Mouse (Mus musculus): ENCODE results near the gene Rnf151. TPM values are rescaled to one million over a fixed set of nuclear protein-coding genes. Genes with fewer than 3 reads are reported as not detected.

Rnf151 gene
- polyA plus RNA-seq, 1 experiment from 2014 or later = not detected

DNA sequence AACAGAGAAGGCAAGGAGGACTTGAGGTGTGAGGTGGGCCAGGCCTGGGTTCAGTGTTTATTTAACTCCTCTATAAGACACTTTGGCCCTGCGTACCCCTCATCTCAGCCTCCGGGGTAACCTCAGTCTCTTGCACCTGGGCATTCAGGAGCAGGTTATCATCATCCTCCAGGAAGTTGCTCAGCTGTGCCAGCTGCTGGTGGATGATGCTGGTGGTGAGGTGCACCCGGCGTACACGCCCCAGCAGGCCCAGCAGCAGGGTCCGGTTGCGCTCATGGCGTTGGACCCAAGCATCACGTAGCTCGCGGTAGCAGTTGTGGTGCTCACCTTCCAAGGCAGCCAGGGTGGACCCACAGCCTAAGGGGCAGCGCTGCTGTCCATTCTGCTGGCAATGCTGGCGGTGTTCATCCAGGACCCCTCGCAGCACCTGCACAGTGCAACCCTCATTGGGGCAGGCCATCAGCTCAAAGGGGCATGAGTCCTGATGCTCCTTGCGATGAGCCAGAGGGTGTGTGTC is 1.6 kb downstream of the Rnf151 start:
- no peak overlapping the region for H3K27ac ChIP-seq (ENCODE audit: low read depth, low read length)

GRCm38 (mm10) chr17:24715556-24715955 is 2.3 kb downstream of the Rnf151 start:
- Histone ChIP-seq H3K4me3 (ENCODE audit: low read depth, low read length) (no peak overlapping the region), H3K36me3 (ENCODE audit: control insufficient read depth, insufficient read depth, low read length) (0 out of 2 replicates have a peak, but pooled peaks cover 4% of the 10 kb centered on the region), H3K27ac (ENCODE audit: low read depth, low read length) (no peak overlapping the region), H3K27me3 (ENCODE audit: control insufficient read depth, insufficient read depth, low read length) (no peaks in the 10 kb centered on the region), H3K9ac (replicated peaks; ENCODE audit: low read depth, low read length) (no peak overlapping the region), H3K4me2 (ENCODE audit: low read depth, low read length) (no peak overlapping the region), H3K4me1 (ENCODE audit: control insufficient read depth, insufficient read depth, low read length) (peaks cover 5% of the 10 kb centered on the region; the same call in 1 of the 2 replicates), H3K9me3 (ENCODE audit: control insufficient read depth, low read length) (no peaks in the 10 kb centered on the region)
- no peak for ATAC-seq (ENCODE audit: low read depth)
- WGBS = 50% methylated on average over 6 of the region's 6 CpGs

More for the DNA sequence above, 1.6 kb downstream of the Rnf151 start:
- Histone ChIP-seq H3K9ac (replicated peaks; ENCODE audit: low read depth, low read length) (no peak overlapping the region), H3K27me3 (ENCODE audit: control insufficient read depth, insufficient read depth, low read length) (no peaks in the 10 kb centered on the region), H3K4me2 (ENCODE audit: low read depth, low read length) (no peak overlapping the region), H3K9me3 (ENCODE audit: control insufficient read depth, low read length) (no peaks in the 10 kb centered on the region), H3K4me1 (ENCODE audit: control insufficient read depth, insufficient read depth, low read length) (peaks cover 6% of the 10 kb centered on the region; the same call in 1 of the 2 replicates), H3K4me3 (ENCODE audit: low read depth, low read length) (no peak overlapping the region), H3K36me3 (ENCODE audit: control insufficient read depth, insufficient read depth, low read length) (peaks cover 6% of the 10 kb centered on the region)
- 95% methylated on average over 15 of the region's 15 CpGs for WGBS
- no peak for ATAC-seq (ENCODE audit: low read depth)

DNA sequence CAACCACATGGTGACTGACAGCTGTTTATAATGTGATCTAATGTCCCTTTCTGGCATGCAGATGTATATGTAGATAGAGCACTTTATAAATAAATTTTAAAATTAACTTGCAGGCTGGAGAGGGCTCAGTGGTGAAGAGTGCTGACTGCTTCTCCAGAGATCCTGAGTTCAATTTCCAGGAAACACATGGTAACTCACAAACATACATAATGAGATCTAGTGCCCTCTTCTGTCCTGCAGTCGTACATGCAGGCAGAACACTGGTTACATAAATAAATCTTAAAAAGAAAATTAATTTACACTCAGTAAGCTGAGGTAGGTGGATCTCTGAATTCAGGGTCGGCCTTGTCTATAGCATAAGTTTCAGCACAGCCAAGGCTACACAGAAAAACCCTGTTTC is 9.2 kb downstream of the Rnf151 start:
- peaks cover 7% of the 10 kb centered on the region; the same call in 1 of the 2 replicates for H3K4me1 ChIP-seq (ENCODE audit: control insufficient read depth, insufficient read depth, low read length)
- no peak overlapping the region for H3K9ac ChIP-seq (replicated peaks; ENCODE audit: low read depth, low read length)
- WGBS = 28% methylated on average over 2 of the region's 2 CpGs
- H3K9me3 ChIP-seq (ENCODE audit: control insufficient read depth, low read length) = no peaks in the 10 kb centered on the region
- peaks cover 10% of the 10 kb centered on the region; the same call in 1 of the 2 replicates for H3K36me3 ChIP-seq (ENCODE audit: control insufficient read depth, insufficient read depth, low read length)
- H3K27ac ChIP-seq (ENCODE audit: low read depth, low read length) = no peak overlapping the region
- ATAC-seq (ENCODE audit: low read depth) = no peak
- no peak overlapping the region for H3K4me3 ChIP-seq (ENCODE audit: low read depth, low read length)
- no peaks in the 10 kb centered on the region for H3K27me3 ChIP-seq (ENCODE audit: control insufficient read depth, insufficient read depth, low read length)
- H3K4me2 ChIP-seq (ENCODE audit: low read depth, low read length) = no peak overlapping the region

- 7% methylated on average over 24 of the region's 24 CpGs for WGBS
- peak overlapping the region; percentile 89 for H3K4me2 ChIP-seq (ENCODE audit: low read depth, low read length)
- ATAC-seq (ENCODE audit: low read depth) = peak; percentile 51; the same call in 1 of the 2 replicates
- H3K4me3 ChIP-seq (ENCODE audit: low read depth, low read length) = peak overlapping the region; percentile 80
- no peaks in the 10 kb centered on the region for H3K9me3 ChIP-seq (ENCODE audit: control insufficient read depth, low read length)
- H3K27ac ChIP-seq (ENCODE audit: low read depth, low read length) = peak overlapping the region; percentile 73
- H3K36me3 ChIP-seq (ENCODE audit: control insufficient read depth, insufficient read depth, low read length) = peaks cover 13% of the 10 kb centered on the region; the same call in 1 of the 2 replicates
- H3K9ac ChIP-seq (replicated peaks; ENCODE audit: low read depth, low read length) = peak overlapping the region; percentile 68
- H3K4me1 ChIP-seq (ENCODE audit: control insufficient read depth, insufficient read depth, low read length) = peaks cover 7% of the 10 kb centered on the region; the same call in 1 of the 2 replicates
- no peaks in the 10 kb centered on the region for H3K27me3 ChIP-seq (ENCODE audit: control insufficient read depth, insufficient read depth, low read length)
These were observed 9.9 kb downstream of the Rnf151 start for GRCm38 (mm10) chr17:24707801-24708425.

DNA sequence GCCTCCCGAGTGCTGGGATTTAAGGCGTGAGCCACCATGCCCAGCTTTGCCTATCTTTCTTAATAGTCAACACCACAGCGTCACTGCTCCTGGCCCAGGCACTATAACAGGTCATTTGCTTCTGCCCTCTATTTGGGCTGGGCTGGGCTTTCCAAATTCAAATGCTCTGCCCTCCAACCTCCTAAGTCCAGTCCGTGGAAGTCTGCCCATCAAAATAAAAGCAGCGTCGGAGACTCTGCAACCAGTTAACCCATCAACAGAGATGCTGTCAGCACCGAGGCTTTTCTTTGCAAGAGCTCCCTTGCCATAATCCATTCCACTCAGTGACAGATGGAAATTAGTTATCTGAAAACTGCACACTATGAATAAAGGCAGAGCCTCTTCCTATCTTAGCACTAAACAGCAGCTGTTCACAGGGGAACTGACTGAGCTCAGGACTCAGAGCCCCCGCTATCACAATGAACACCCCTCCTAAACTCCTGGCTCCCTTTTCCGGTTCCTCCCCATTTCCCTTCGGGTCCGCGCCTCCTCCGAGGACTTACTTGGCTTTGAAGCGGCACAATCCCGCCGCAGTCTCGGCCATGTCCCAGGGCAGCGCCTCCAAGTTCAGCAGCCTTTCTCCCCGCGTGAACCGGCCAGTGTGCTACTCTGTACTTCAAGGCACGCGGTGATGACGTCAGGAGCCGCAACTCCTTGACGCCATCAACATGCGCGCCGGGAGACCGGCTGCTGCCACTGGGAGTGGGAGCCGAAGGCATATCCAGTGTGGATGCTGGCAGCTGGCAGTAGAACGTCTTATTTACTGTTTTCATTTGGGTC is 10.7 kb downstream of the Rnf151 start, which contains the start of gene Tbl3:
Gene Tbl3 (minus strand): TSS at position 679 of the 819 bp plus-strand sequence.
- Histone ChIP-seq H3K4me2 (ENCODE audit: low read depth, low read length) (peak within 1 kb of the TSS; percentile 89), H3K4me3 (ENCODE audit: low read depth, low read length) (peak within 1 kb of the TSS; percentile 80), H3K27me3 (ENCODE audit: control insufficient read depth, insufficient read depth, low read length) (no peaks in the 10 kb centered on the region), H3K27ac (ENCODE audit: low read depth, low read length) (peak within 1 kb of the TSS; percentile 73), H3K9ac (replicated peaks; ENCODE audit: low read depth, low read length) (peak within 1 kb of the TSS; percentile 68), H3K4me1 (ENCODE audit: control insufficient read depth, insufficient read depth, low read length) (peaks cover 7% of the 10 kb centered on the region; the same call in 1 of the 2 replicates), H3K36me3 (ENCODE audit: control insufficient read depth, insufficient read depth, low read length) (peaks cover 15% of the 10 kb centered on the region; the same call in 1 of the 2 replicates), H3K9me3 (ENCODE audit: control insufficient read depth, low read length) (no peaks in the 10 kb centered on the region)
- 4% methylated on average over 32 of the region's 32 CpGs for WGBS
- ATAC-seq (ENCODE audit: low read depth) = peak; percentile 93

GRCm38 (mm10) chr17:24705821-24706220 is 12.0 kb downstream of the Rnf151 start:
- WGBS = 97% methylated on average over 3 of the region's 3 CpGs
- Histone ChIP-seq H3K9me3 (ENCODE audit: control insufficient read depth, low read length) (no peaks in the 10 kb centered on the region), H3K4me2 (ENCODE audit: low read depth, low read length) (no peak overlapping the region), H3K4me1 (ENCODE audit: control insufficient read depth, insufficient read depth, low read length) (peaks cover 7% of the 10 kb centered on the region; the same call in 1 of the 2 replicates), H3K36me3 (ENCODE audit: control insufficient read depth, insufficient read depth, low read length) (peaks cover 28% of the 10 kb centered on the region), H3K9ac (replicated peaks; ENCODE audit: low read depth, low read length) (no peak overlapping the region), H3K27ac (ENCODE audit: low read depth, low read length) (no peak overlapping the region), H3K27me3 (ENCODE audit: control insufficient read depth, insufficient read depth, low read length) (no peaks in the 10 kb centered on the region), H3K4me3 (ENCODE audit: low read depth, low read length) (no peak overlapping the region)
- no peak for ATAC-seq (ENCODE audit: low read depth)

DNA sequence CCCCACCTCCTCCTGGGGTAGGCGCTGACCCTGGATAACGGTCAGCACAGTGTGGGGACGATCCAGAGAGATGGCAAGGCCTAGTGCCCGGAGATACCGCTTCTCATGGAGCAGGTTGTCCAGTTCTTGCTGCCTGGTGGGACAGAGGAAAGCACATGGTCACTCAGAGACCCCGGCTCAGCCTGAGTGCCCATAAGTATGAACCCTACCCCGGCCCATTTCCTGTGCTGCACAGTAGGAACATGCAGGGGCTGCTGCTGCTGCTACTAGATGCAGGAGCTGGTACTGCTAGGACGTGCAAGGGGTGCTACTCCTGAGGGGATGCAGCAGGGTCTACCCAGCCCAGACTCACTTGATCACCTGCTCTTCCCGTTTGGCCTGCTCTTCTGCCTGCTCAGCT is 16.6 kb downstream of the Rnf151 start:
- no peaks in the 10 kb centered on the region for H3K27me3 ChIP-seq (ENCODE audit: control insufficient read depth, insufficient read depth, low read length)
- WGBS = 95% methylated on average over 9 of the region's 9 CpGs
- H3K27ac ChIP-seq (ENCODE audit: low read depth, low read length) = no peak overlapping the region
- H3K4me1 ChIP-seq (ENCODE audit: control insufficient read depth, insufficient read depth, low read length) = 0 out of 2 replicates have a peak, but pooled peaks cover 3% of the 10 kb centered on the region
- H3K9ac ChIP-seq (replicated peaks; ENCODE audit: low read depth, low read length) = no peak overlapping the region
- no peak overlapping the region for H3K4me3 ChIP-seq (ENCODE audit: low read depth, low read length)
- ATAC-seq (ENCODE audit: low read depth) = no peak
- H3K4me2 ChIP-seq (ENCODE audit: low read depth, low read length) = no peak overlapping the region
- H3K9me3 ChIP-seq (ENCODE audit: control insufficient read depth, low read length) = no peaks in the 10 kb centered on the region
- peaks cover 42% of the 10 kb centered on the region for H3K36me3 ChIP-seq (ENCODE audit: control insufficient read depth, insufficient read depth, low read length)

- no peak overlapping the region for H3K4me3 ChIP-seq (ENCODE audit: low read depth, low read length)
- WGBS = 86% methylated on average over 2 of the region's 2 CpGs
- no peaks in the 10 kb centered on the region for H3K9me3 ChIP-seq (ENCODE audit: control insufficient read depth, low read length)
- no peak overlapping the region for H3K27ac ChIP-seq (ENCODE audit: low read depth, low read length)
- no peak overlapping the region for H3K9ac ChIP-seq (replicated peaks; ENCODE audit: low read depth, low read length)
- H3K4me2 ChIP-seq (ENCODE audit: low read depth, low read length) = no peak overlapping the region
- ATAC-seq (ENCODE audit: low read depth) = no peak
- peaks cover 39% of the 10 kb centered on the region for H3K36me3 ChIP-seq (ENCODE audit: control insufficient read depth, insufficient read depth, low read length)
- H3K27me3 ChIP-seq (ENCODE audit: control insufficient read depth, insufficient read depth, low read length) = no peaks in the 10 kb centered on the region
- peaks cover 11% of the 10 kb centered on the region; the same call in 1 of the 2 replicates for H3K4me1 ChIP-seq (ENCODE audit: control insufficient read depth, insufficient read depth, low read length)
These were observed 18.4 kb downstream of the Rnf151 start for GRCm38 (mm10) chr17:24699473-24699872.
